Mouse (Mus musculus) liver, postnatal 0 days (tissue): ENCODE measurements around the gene Chad.

Experiments used
- CTCF ChIP-seq: sonication (generic); IDR thresholded peaks from 2 replicates; pipeline ENCODE4 v1.5.1; 2016; ENCODE audit warnings: antibody characterized with exemption, low read depth
- EP300 ChIP-seq: IDR thresholded peaks from 2 replicates; pipeline ENCODE4 v1.6.1; 2016; ENCODE audit warnings: antibody characterized with exemption, low read depth, mild to moderate bottlenecking

- TF ChIP-seq CTCF (no peak), EP300 (no peak)
Observed at GRCm38 (mm10) chr11:94601321-94602281, 36.8 kb downstream of the Chad start, which contains the start of gene Acsf2.
